Mouse (Mus musculus) liver, embryonic 11.5 days (tissue): ENCODE data around the gene Orai1. TPM values are rescaled to one million over a fixed set of nuclear protein-coding genes. Genes with fewer than 3 reads are reported as not detected.
A peak's percentile ranks its signal among the peaks of the same experiment; 100 is the strongest.

Source experiments
- ATAC-seq: fragments of 200-750 bp; cut with Nextera tagmentation; replicated peaks from 2 replicates; pipeline ENCODE4 v1.8.0; 2017; ENCODE audit warnings: moderate number of reproducible peaks, mild to moderate bottlenecking, moderate TSS enrichment, moderate library complexity; ENCODE audit not compliant: low FRiP score
- DNase-seq: peaks from one replicate; pipeline ENCODE4 v3.0.0-alpha.2; 2017; ENCODE audit warnings: low spot score
- H3K27ac ChIP-seq: fragments of 300-500 bp; sonication (generic); 2 replicates; pipeline ENCODE4 v1.5.1; 2014; ENCODE audit warnings: mild to moderate bottlenecking, low read depth, low read length, control low read depth
- H3K27me3 ChIP-seq: fragments of 300-500 bp; sonication (generic); replicated peaks from 2 replicates; pipeline ENCODE4 v1.6.1; 2014; ENCODE audit warnings: low read length, mixed read lengths; ENCODE audit not compliant: control insufficient read depth, insufficient read depth
- H3K36me3 ChIP-seq: fragments of 300-500 bp; sonication (generic); 2 replicates; pipeline ENCODE4 v1.6.1; 2014; ENCODE audit warnings: mild to moderate bottlenecking, low read length, moderate library complexity, mixed read lengths; ENCODE audit not compliant: control insufficient read depth, insufficient read depth
- H3K4me1 ChIP-seq: fragments of 300-500 bp; sonication (generic); replicated peaks from 2 replicates; pipeline ENCODE4 v1.6.1; 2014; ENCODE audit warnings: low read length, mixed read lengths; ENCODE audit not compliant: control insufficient read depth, insufficient read depth
- H3K4me2 ChIP-seq: fragments of 300-500 bp; sonication (generic); 2 replicates; pipeline ENCODE4 v1.6.1; 2014; ENCODE audit warnings: mild to moderate bottlenecking, control low read depth, moderate library complexity
- H3K4me3 ChIP-seq: fragments of 300-500 bp; sonication (generic); 2 replicates; pipeline ENCODE4 v1.5.1; 2014; ENCODE audit warnings: low read depth, low read length, control low read depth
- H3K9ac ChIP-seq: fragments of 300-500 bp; sonication (generic); 2 replicates; pipeline ENCODE4 v1.6.1; 2014; ENCODE audit warnings: low read depth, low read length, control low read depth
- H3K9me3 ChIP-seq: fragments of 300-500 bp; sonication (generic); 2 replicates; pipeline ENCODE4 v1.6.1; 2016; ENCODE audit warnings: low read length, inconsistent platforms, mixed read lengths; ENCODE audit not compliant: control insufficient read depth
- WGBS: fragments of 180-500 bp; shearing (Covaris S2); extraction: QIAGEN DNeasy Blood & Tissue Kit; methylation state at CpG from one replicate; pipeline ENCODE4 v1.1.7; 2014; 5-methylcytosine and 5-hydroxymethylcytosine counted together
- polyA plus RNA-seq: library from polyadenylated mRNA; unstranded; fragments of >200 nt; fragmentation: Nextera tagmentation; extraction: Ambion mirVana; gene quantifications from 2 replicates; pipeline ENCODE4 v1.2.1, GENCODE M21; 2014

Gene Orai1
- polyA plus RNA-seq, 1 experiment from 2014 or later, result 8.6 TPM

- ATAC-seq, result no peak
- Histone ChIP-seq H3K4me3 (no peak overlapping the region), H3K9me3 (no peaks in the 10 kb centered on the region), H3K27ac (no peak overlapping the region), H3K27me3 (no peaks in the 10 kb centered on the region), H3K9ac (no peak overlapping the region), H3K4me2 (no peak overlapping the region), H3K36me3 (no peaks in the 10 kb centered on the region), H3K4me1 (peaks cover 31% of the 10 kb centered on the region)
- WGBS, result 82% methylated on average over 5 of the region's 5 CpGs
- DNase-seq, result no peak
These were observed 5.6 kb downstream of the Orai1 start for GRCm38 (mm10) chr5:123020426-123020825.

GRCm38 (mm10) chr5:123021438-123021837, 6.6 kb downstream of the Orai1 start:
- no peaks in the 10 kb centered on the region for H3K27me3 ChIP-seq
- DNase-seq (no peak), ATAC-seq (no peak)
- H3K27ac ChIP-seq, result no peak overlapping the region
- H3K4me1 ChIP-seq, result peaks cover 24% of the 10 kb centered on the region
- H3K36me3 ChIP-seq, result no peaks in the 10 kb centered on the region
- 71% methylated on average over 7 of the region's 7 CpGs for WGBS
- H3K9ac ChIP-seq, result no peak overlapping the region
- H3K4me2 ChIP-seq, result no peak overlapping the region
- no peaks in the 10 kb centered on the region for H3K9me3 ChIP-seq
- H3K4me3 ChIP-seq, result no peak overlapping the region

- Histone ChIP-seq H3K4me3 (no peak overlapping the region), H3K27me3 (no peaks in the 10 kb centered on the region), H3K9ac (no peak overlapping the region), H3K4me1 (peaks cover 23% of the 10 kb centered on the region), H3K4me2 (no peak overlapping the region), H3K36me3 (no peaks in the 10 kb centered on the region), H3K9me3 (no peaks in the 10 kb centered on the region), H3K27ac (no peak overlapping the region)
- ATAC-seq, result no peak
- no peak for DNase-seq
- WGBS, result 67% methylated on average over 6 of the region's 6 CpGs
These were observed 8.2 kb downstream of the Orai1 start for GRCm38 (mm10) chr5:123023049-123023448.

GRCm38 (mm10) chr5:123024312-123024711, 9.4 kb downstream of the Orai1 start:
- ATAC-seq, result no peak

GRCm38 (mm10) chr5:123024965-123025573, 10.2 kb downstream of the Orai1 start:
- no peak overlapping the region; the same call in 1 of the 2 replicates for H3K27ac ChIP-seq

More at GRCm38 (mm10) chr5:123024312-123024711, 9.4 kb downstream of the Orai1 start:
- Histone ChIP-seq H3K4me2 (no peak overlapping the region), H3K36me3 (peaks cover 3% of the 10 kb centered on the region; the same call in 1 of the 2 replicates), H3K4me1 (peaks cover 13% of the 10 kb centered on the region), H3K9ac (no peak overlapping the region), H3K27ac (no peak overlapping the region), H3K4me3 (no peak overlapping the region), H3K9me3 (no peaks in the 10 kb centered on the region), H3K27me3 (no peaks in the 10 kb centered on the region)
- DNase-seq, result no peak
- 77% methylated on average over 6 of the region's 6 CpGs for WGBS

GRCm38 (mm10) chr5:123026414-123026813, 11.5 kb downstream of the Orai1 start:
- Histone ChIP-seq H3K27ac (no peak overlapping the region), H3K27me3 (no peaks in the 10 kb centered on the region), H3K4me2 (no peak overlapping the region), H3K9me3 (no peaks in the 10 kb centered on the region), H3K4me3 (no peak overlapping the region), H3K9ac (no peak overlapping the region), H3K4me1 (peaks cover 4% of the 10 kb centered on the region), H3K36me3 (peaks cover 5% of the 10 kb centered on the region; the same call in 1 of the 2 replicates)
- DNase-seq (no peak), ATAC-seq (no peak)
- WGBS, result 73% methylated on average over 6 of the region's 6 CpGs

More at GRCm38 (mm10) chr5:123024965-123025573, 10.2 kb downstream of the Orai1 start:
- Histone ChIP-seq H3K9ac (no peak overlapping the region), H3K4me1 (peaks cover 6% of the 10 kb centered on the region), H3K9me3 (no peaks in the 10 kb centered on the region), H3K27me3 (no peaks in the 10 kb centered on the region), H3K36me3 (peaks cover 5% of the 10 kb centered on the region; the same call in 1 of the 2 replicates), H3K4me3 (no peak overlapping the region), H3K4me2 (no peak overlapping the region; the same call in 1 of the 2 replicates)
- WGBS, result 48% methylated on average over 9 of the region's 9 CpGs
- no peak for DNase-seq
- no peak for ATAC-seq

GRCm38 (mm10) chr5:123027436-123027835, 12.6 kb downstream of the Orai1 start:
- DNase-seq (no peak), ATAC-seq (0 out of 2 replicates have a peak, but pooled peaks have one; percentile 20)
- Histone ChIP-seq H3K4me3 (no peak overlapping the region), H3K4me2 (no peak overlapping the region), H3K27ac (no peak overlapping the region), H3K36me3 (peaks cover 5% of the 10 kb centered on the region; the same call in 1 of the 2 replicates), H3K9ac (no peak overlapping the region), H3K4me1 (peaks cover 4% of the 10 kb centered on the region), H3K9me3 (no peaks in the 10 kb centered on the region), H3K27me3 (no peaks in the 10 kb centered on the region)
- WGBS, result 59% methylated on average over 6 of the region's 6 CpGs

- DNase-seq, result no peak
- ATAC-seq, result no peak
- Histone ChIP-seq H3K27ac (no peak overlapping the region), H3K9me3 (no peaks in the 10 kb centered on the region), H3K4me1 (peaks cover 4% of the 10 kb centered on the region), H3K27me3 (no peaks in the 10 kb centered on the region), H3K9ac (no peak overlapping the region), H3K4me3 (no peak overlapping the region), H3K36me3 (peaks cover 5% of the 10 kb centered on the region; the same call in 1 of the 2 replicates), H3K4me2 (no peak overlapping the region)
- WGBS, result 86% methylated on average over 7 of the region's 7 CpGs
These were observed 14.9 kb downstream of the Orai1 start for GRCm38 (mm10) chr5:123029729-123030128.

- Histone ChIP-seq H3K27me3 (no peaks in the 10 kb centered on the region), H3K9me3 (no peaks in the 10 kb centered on the region), H3K4me1 (peaks cover 7% of the 10 kb centered on the region), H3K4me2 (no peak overlapping the region), H3K27ac (no peak overlapping the region), H3K9ac (no peak overlapping the region), H3K36me3 (peaks cover 5% of the 10 kb centered on the region; the same call in 1 of the 2 replicates), H3K4me3 (no peak overlapping the region)
- ATAC-seq, result no peak
- 81% methylated on average over 3 of the region's 3 CpGs for WGBS
- DNase-seq, result no peak
These were observed 16.4 kb downstream of the Orai1 start for GRCm38 (mm10) chr5:123031312-123031711.
